Mouse (Mus musculus) layer of hippocampus, adult 6 months (tissue): ENCODE data around the gene Gal3st4. TPM values are rescaled to one million over a fixed set of nuclear protein-coding genes. Genes with fewer than 3 reads are reported as not detected.

Experiments
- long read RNA-seq, 2 experiments: library from polyadenylated mRNA; unstranded; transcript quantifications; one replicate each; pipeline ENCODE4 v2.0.0; 2019 to 2020
- polyA plus RNA-seq: library from polyadenylated mRNA; unstranded; fragments of <200 nt; fragmentation: Nextera tagmentation; gene quantifications from 2 replicates; pipeline ENCODE4 v1.2.3, GENCODE M21; 2021

The Gal3st4 gene
- polyA plus RNA-seq = 3.9 and 4.6 TPM in 2 replicates
- long read RNA-seq, experiment 1, partial matches to known transcripts = 0 of 7 reads
- long read RNA-seq, experiment 1, other reads (novel, unspliced or antisense) = 1 of 7 reads
- long read RNA-seq, experiment 2, transcript Gal3st4-203 (4 exons, 1,901 nt) = major isoform, 6 of 14 reads
- long read RNA-seq, experiment 2, partial matches to known transcripts = 2 of 14 reads
- long read RNA-seq, experiment 2, other reads (novel, unspliced or antisense) = 3 of 14 reads

DNA sequence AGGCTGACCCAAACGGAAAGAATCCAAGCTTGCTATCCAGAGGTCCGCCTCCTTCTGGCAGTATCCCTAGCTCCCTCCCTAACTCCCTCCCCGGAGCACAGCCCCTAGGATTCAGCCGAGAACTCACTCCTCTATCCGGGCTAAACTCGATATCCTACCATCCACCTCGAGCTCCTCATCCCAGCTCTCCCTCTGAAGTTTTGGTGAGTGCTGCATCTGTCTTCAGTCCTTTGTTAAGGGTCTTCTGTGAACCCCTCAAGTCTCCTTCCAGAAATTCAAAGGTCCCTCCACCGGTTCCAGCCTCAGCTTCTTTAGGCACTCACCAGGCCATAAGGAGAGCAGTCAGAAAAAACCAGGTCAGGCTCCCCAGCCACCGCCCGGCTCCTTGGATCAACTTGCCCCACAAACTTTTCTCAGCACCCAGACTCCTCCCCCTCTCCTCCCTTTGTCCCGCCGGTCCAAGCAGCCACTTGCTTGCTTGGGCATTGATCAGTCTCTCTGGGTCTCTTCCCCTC lies at the start of gene Gal3st4:
Gene Gal3st4, minus strand, starts transcription at position 432 of the 515 bp plus-strand sequence.

DNA sequence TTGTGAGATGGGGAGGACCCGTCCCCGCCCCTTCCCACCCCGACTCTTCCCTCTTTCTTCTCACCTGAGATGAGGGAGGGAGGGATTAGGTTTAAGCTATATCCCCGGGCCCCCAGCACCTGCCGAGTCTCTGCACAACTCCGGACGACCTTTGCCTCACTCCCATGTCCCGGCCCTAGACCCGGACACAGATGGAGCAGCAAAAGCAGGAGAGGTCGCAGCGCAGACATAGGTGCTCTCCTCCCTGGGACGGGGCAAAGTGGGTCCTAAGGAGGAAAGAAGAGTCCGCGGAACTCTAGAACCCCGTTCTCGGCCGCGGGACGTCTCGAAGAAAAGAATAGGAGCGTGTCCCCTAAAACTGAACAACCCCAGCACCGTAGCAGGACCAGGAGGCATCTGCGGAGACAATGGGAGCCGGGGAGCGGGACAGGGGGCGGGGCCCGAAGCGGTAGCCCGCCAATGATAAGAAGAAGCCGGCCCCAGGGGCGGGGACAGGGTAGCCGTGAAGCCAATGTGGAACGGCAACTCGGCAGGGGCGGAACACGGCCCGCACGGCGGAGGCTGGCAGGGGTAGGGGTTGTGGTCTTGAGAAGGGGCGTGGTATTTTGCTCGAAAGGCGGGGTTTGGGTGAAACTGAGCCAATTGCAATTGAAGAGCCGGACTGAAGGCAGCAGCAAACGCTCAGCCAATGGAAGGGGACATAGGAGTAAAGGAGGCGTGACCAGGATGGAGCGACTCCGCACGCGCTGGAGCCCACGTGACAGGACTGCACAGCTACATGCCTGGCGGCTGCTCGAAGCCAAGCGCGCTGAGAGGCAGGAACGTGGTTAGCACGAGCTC lies 7.2 kb upstream of the Gal3st4 start, which contains the start of the genes Gm43720, Gpc2 and Stag3:
Gene Gm43720, minus strand, starts transcription at position 374 of the 840 bp plus-strand sequence.
Gene Gpc2, minus strand, starts transcription at position 421 of the 840 bp plus-strand sequence.
Gene Stag3, plus strand, starts transcription at position 656 of the 840 bp plus-strand sequence.

DNA sequence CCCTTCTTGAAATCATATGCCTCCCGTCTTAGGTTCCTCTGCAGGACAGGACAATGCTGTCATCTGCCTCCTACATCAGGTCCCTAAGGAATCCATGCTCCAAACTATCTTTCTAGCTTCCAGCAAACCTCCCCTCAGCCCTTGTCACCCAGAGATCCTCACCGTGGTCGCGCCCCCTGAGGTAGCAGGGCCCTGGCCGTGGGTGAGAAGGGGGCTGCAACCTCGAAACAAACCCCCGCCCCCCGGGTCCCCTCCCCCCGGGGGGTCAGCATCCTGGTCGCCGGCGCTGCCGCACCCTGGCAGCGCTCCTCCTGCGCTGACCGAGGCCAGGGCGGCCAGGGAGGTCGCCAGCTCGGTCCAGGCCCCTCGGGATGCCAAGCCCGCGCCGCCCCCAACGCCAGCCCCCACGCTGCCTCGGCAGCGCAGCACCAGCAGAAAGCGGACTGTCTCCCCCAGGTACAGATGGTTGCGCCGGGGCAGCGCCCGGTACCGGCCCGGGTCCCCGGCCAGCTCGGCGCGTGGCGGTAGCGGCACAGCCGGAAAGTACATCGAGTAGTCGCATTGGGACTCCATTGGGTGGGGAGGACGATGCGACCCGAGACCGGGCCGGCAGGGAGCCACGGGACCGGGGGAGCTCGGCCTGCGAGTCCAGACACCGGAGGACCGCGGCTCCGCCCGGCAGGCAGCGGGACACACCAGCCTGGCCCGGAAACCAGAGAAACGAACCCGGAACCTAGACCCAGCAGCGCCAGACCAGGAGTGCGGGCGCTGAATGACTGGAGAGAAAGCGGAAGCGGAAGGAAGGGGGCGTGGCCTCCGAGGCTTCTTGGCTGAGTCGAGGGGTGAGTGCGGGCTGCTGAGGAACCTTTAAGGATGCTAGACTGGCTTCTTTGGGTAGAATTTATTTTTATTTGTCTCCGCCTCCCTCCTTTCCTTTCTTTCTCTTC lies 9.1 kb downstream of the Gal3st4 start, which contains the start of gene BC037034:
Gene BC037034, minus strand, starts transcription at position 774 of the 947 bp plus-strand sequence.

DNA sequence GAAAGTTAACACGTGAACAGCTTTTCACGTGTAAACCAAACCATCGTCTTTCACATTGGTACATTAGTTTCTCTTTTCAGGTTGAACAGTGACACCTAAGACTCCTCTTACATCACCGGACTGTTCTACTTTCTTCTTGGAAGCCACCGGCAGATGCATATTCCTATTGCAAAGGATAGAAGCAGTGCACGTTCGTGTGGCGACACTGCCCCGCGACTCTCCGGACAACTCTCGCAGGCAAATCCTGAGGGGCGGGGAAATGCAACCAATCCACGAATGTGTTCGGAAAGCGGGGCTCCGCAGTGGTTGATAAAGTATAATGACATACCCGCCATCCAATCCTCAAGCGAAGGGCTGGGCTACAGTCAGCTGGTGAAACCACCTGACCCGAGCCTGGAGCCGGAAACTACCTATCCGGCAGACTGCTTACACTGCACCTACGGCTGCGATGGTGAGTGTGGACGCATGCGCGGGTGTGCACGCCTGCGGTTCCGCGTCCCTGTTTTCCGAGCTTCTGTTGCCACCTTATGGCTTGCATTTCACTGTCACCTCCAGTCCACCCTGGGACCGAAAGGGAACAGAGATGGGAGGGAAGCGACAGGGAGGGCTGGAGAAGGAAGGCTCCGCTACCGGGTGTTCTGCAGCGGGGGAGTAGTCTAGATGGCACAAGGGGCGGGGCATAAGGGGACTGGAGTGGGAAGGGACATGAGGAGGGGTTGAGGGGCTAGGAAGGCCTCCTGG lies 17.1 kb downstream of the Gal3st4 start, which contains the start of gene Lamtor4:
Gene Lamtor4, plus strand, starts transcription at position 130 of the 741 bp plus-strand sequence.

DNA sequence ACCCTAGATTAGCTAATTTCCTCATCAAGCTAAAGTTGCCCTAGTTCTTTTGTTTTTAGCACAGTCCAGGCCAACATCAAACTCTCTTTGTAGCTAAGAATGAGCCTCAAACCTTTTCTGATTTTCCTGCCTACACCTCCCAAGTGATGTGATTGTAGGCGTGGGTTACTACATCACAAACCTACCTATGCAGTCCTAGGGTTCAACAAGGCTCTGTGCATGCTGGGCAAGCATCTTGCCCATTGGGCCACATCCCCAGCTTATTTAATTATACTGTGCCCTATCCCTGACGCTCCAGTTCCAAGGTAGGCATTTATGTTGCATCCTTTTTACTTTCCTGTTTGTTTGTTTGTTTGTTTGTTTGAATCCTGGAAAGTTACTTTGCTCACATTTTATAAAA lies 46.9 kb downstream of the Gal3st4 start, which contains the start of gene Nxpe5:
Gene Nxpe5, plus strand, starts transcription at position 199 of the 400 bp plus-strand sequence.

Other genes with a start within 250 kb of the Gal3st4 start
- not detected in 2 replicates for gene Smok3c, start 219.6 kb downstream of the Gal3st4 start, polyA plus RNA-seq
- 8.0 and 10.7 TPM in 2 replicates for gene Zkscan1, start 187.8 kb downstream of the Gal3st4 start, polyA plus RNA-seq
- gene Zscan21, start 155.9 kb downstream of the Gal3st4 start, polyA plus RNA-seq = 14.1 and 14.6 TPM in 2 replicates
- 4.0 and 6.4 TPM in 2 replicates for gene Zfp113, start 117.1 kb downstream of the Gal3st4 start, polyA plus RNA-seq
- 330 and 333 TPM in 2 replicates for gene Cops6, start 111.8 kb downstream of the Gal3st4 start, polyA plus RNA-seq
- 3.9 and 4.3 TPM in 2 replicates for gene Ap4m1, start 100.8 kb downstream of the Gal3st4 start, polyA plus RNA-seq
- gene Mcm7, start 100.4 kb downstream of the Gal3st4 start, polyA plus RNA-seq = 8.4 and 9.6 TPM in 2 replicates
- 48.3 and 55.9 TPM in 2 replicates for gene Taf6, start 85.4 kb downstream of the Gal3st4 start, polyA plus RNA-seq
- gene Cnpy4, start 85.4 kb downstream of the Gal3st4 start, polyA plus RNA-seq = 12.6 and 20.8 TPM in 2 replicates
- 5.3 and 7.4 TPM in 2 replicates for gene Mblac1, start 78.5 kb downstream of the Gal3st4 start, polyA plus RNA-seq
- gene Nxpe5, start 46.9 kb downstream of the Gal3st4 start, polyA plus RNA-seq = not detected in 2 replicates
- 106 and 108 TPM in 2 replicates for gene Lamtor4, start 17.4 kb downstream of the Gal3st4 start, polyA plus RNA-seq
- gene BC037034, start 8.8 kb downstream of the Gal3st4 start, polyA plus RNA-seq = 4.3 and 4.5 TPM in 2 replicates
- gene Gm43720, start 7.1 kb upstream of the Gal3st4 start, polyA plus RNA-seq = 0.03 TPM in 1 of 2 replicates, not detected in the other
- gene Gpc2, start 7.2 kb upstream of the Gal3st4 start, polyA plus RNA-seq = 0.10 and 0.13 TPM in 2 replicates
- 0.10 TPM in 1 of 2 replicates, not detected in the other for gene Stag3, start 7.4 kb upstream of the Gal3st4 start, polyA plus RNA-seq
- gene Pvrig, start 69.1 kb upstream of the Gal3st4 start, polyA plus RNA-seq = 0.18 and 0.26 TPM in 2 replicates
- 8.2 and 8.5 TPM in 2 replicates for gene Zfp157, start 168.6 kb upstream of the Gal3st4 start, polyA plus RNA-seq